Mouse (Mus musculus) hindbrain, embryonic 10.5 days (tissue): ENCODE results near the gene Npas2. TPM values are rescaled to one million over a fixed set of nuclear protein-coding genes. Genes with fewer than 3 reads are reported as not detected.
A peak's percentile ranks its signal among the peaks of the same experiment; 100 is the strongest.

Experiments used
- DNase-seq: peaks from one replicate; pipeline ENCODE4 v3.0.0-alpha.2; 2017; ENCODE audit warnings: low spot score
- H3K27ac ChIP-seq: fragments of 300-500 bp; sonication (generic); 2 replicates; pipeline ENCODE4 v1.5.1; 2016; ENCODE audit warnings: mild to moderate bottlenecking, moderate library complexity
- H3K27me3 ChIP-seq: fragments of 300-500 bp; sonication (generic); 2 replicates; pipeline ENCODE4 v1.6.1; 2016; ENCODE audit warnings: mild to moderate bottlenecking; ENCODE audit not compliant: poor library complexity, insufficient read depth, severe bottlenecking
- H3K36me3 ChIP-seq: fragments of 300-500 bp; sonication (generic); 2 replicates; pipeline ENCODE4 v1.6.1; 2016; ENCODE audit warnings: mild to moderate bottlenecking, moderate library complexity
- H3K4me1 ChIP-seq: fragments of 300-500 bp; sonication (generic); replicated peaks from 2 replicates; pipeline ENCODE4 v1.6.1; 2016; ENCODE audit warnings: mild to moderate bottlenecking
- H3K4me3 ChIP-seq: fragments of 300-500 bp; sonication (generic); 2 replicates; pipeline ENCODE4 v1.5.1; 2016; ENCODE audit warnings: mild to moderate bottlenecking, moderate library complexity
- H3K9me3 ChIP-seq: fragments of 300-500 bp; sonication (generic); 2 replicates; pipeline ENCODE4 v1.6.1; 2016; ENCODE audit warnings: mild to moderate bottlenecking, moderate library complexity
- WGBS: fragments of 180-500 bp; shearing (Covaris S2); methylation state at CpG from one replicate; pipeline ENCODE4 v1.1.7; 2016; 5-methylcytosine and 5-hydroxymethylcytosine counted together
- polyA plus RNA-seq: library from polyadenylated mRNA; unstranded; fragments of >200 nt; fragmentation: Nextera tagmentation; extraction: Ambion mirVana; gene quantifications from 2 replicates; pipeline ENCODE4 v1.2.1, GENCODE M21; 2016

The Npas2 gene
- polyA plus RNA-seq, 1 experiment from 2014 or later: 0.21 TPM

DNA sequence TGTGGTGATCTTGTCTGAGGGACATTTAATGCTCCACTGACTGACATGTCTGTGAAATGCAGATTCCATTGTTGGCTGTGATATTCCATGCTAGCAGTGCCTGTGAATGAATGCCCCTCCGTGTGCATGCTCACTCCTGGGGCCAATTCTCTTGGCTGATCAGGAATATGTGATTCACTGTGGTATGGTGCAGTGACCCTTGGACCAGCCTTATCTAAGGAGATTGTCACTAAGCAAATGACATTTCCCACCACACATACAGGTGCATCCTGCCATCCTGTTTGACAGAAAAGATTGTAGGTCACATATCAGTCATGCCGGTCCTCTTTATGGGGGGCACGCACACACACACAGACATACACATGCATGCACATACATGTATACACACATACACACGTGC is 138.9 kb downstream of the Npas2 start:
- Histone ChIP-seq H3K27ac (no peak overlapping the region), H3K36me3 (no peaks in the 10 kb centered on the region), H3K9me3 (no peaks in the 10 kb centered on the region), H3K27me3 (peaks cover 16% of the 10 kb centered on the region; the same call in 1 of the 2 replicates), H3K4me3 (no peak overlapping the region), H3K4me1 (peaks cover 8% of the 10 kb centered on the region; the same call in 1 of the 2 replicates)
- 81% methylated on average over 4 of the region's 4 CpGs for WGBS
- no peak for DNase-seq

DNA sequence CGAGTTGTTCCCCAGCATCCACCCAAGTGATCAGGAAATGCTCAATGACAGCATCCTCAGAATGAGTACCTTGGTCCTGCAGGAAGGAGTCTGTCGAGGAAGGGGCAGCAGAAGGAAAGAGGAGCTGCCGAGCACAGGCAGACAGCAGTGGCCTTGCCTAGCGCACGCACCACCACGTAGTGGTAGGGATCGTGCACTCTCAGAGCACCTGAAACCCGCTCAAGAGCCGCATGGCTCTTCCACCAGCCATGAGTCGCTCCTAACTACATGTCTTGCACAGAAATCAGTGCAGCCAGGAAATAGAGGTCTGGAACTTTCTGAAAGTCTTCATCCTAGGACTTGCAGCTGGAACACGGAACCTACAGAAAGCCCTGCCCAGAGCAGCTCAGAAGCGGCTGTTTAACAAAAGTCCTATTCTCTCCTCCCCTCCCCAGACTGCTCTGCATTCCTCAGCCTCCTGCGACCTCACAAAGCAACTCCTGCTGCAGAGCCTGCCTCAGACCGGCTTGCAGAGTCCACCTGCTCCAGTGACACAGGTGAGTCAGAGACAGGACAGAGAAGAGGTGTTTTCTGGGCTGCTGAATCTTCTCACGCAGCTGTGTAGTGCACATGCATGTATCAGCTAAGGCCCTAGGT is 142.1 kb downstream of the Npas2 start:
- no peaks in the 10 kb centered on the region for H3K9me3 ChIP-seq
- WGBS: 27% methylated on average over 15 of the region's 15 CpGs
- peaks cover 8% of the 10 kb centered on the region; the same call in 1 of the 2 replicates for H3K4me1 ChIP-seq
- no peak for DNase-seq
- H3K4me3 ChIP-seq: no peak overlapping the region
- H3K36me3 ChIP-seq: no peaks in the 10 kb centered on the region
- H3K27ac ChIP-seq: no peak overlapping the region
- peaks cover 16% of the 10 kb centered on the region; the same call in 1 of the 2 replicates for H3K27me3 ChIP-seq

DNA sequence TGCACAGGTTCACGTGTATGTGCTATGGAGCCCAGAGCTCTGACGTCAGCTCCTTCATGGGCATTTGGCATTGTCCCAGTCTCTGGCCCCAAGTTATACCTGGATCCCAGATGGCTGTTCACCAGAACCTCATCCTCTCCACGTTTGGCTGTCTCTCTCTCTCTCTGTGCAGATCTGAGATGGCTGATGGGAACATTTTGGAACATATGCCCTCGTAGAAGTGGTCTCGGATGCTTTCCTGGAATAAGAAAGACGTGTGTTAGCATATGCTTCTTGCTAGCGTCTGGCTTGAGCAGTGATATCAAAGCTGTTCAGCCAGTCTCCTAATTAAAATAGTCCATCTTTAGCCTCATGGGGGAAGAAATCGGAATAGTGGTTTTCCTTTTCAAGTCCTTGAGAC is 143.3 kb downstream of the Npas2 start:
- H3K9me3 ChIP-seq: no peaks in the 10 kb centered on the region
- WGBS: 87% methylated on average over 8 of the region's 8 CpGs
- H3K4me1 ChIP-seq: peaks cover 8% of the 10 kb centered on the region; the same call in 1 of the 2 replicates
- no peaks in the 10 kb centered on the region for H3K36me3 ChIP-seq
- peaks cover 16% of the 10 kb centered on the region; the same call in 1 of the 2 replicates for H3K27me3 ChIP-seq
- no peak for DNase-seq
- no peak overlapping the region for H3K27ac ChIP-seq
- H3K4me3 ChIP-seq: no peak overlapping the region

DNA sequence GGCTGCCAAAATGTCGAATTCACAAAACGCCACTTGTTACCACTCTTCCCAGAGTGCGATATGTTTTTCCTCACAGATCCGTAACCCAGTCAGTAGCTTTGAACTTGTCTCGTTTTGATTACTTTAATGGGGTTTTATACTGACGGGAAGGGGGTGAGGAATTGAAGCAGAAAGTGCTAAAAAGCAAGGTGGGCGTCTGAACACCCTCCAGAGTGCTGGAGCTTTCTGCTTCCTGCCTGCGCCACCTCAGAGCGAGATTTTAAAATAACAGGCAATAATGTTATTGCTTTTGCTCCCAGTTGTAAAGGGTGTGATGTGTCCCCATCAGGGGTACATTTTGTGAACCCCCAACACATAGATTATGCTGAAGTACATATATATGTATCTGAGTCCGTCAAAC is 145.3 kb downstream of the Npas2 start:
- Histone ChIP-seq H3K27ac (no peak overlapping the region), H3K4me1 (peaks cover 8% of the 10 kb centered on the region; the same call in 1 of the 2 replicates), H3K9me3 (no peaks in the 10 kb centered on the region), H3K27me3 (peaks cover 16% of the 10 kb centered on the region; the same call in 1 of the 2 replicates), H3K36me3 (no peaks in the 10 kb centered on the region), H3K4me3 (no peak overlapping the region)
- DNase-seq: no peak
- 78% methylated on average over 10 of the region's 10 CpGs for WGBS

DNA sequence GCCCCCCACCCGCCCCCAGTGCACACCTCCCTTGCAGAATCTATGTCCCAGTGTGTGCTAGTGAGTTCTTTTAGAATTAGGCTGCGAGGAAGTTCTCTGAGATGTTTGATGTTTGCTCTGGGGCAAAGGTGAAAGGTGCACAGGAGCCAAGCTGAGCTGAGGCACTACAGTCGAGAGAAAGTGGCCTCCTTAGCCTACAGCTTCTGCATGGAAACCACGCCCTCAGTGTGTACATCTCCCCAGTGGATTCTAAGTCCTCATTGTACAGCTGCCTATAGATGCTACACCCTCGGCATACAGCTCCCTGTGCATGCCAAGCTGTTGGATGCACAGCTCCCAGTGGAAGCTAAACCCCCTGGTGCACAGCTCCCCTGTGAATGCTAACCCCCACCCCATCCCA is 145.9 kb downstream of the Npas2 start:
- 58% methylated on average over 5 of the region's 5 CpGs for WGBS
- no peak for DNase-seq
- H3K4me1 ChIP-seq: peaks cover 8% of the 10 kb centered on the region; the same call in 1 of the 2 replicates
- no peaks in the 10 kb centered on the region for H3K9me3 ChIP-seq
- no peaks in the 10 kb centered on the region for H3K36me3 ChIP-seq
- no peak overlapping the region for H3K4me3 ChIP-seq
- H3K27me3 ChIP-seq: peaks cover 16% of the 10 kb centered on the region; the same call in 1 of the 2 replicates
- no peak overlapping the region for H3K27ac ChIP-seq

DNA sequence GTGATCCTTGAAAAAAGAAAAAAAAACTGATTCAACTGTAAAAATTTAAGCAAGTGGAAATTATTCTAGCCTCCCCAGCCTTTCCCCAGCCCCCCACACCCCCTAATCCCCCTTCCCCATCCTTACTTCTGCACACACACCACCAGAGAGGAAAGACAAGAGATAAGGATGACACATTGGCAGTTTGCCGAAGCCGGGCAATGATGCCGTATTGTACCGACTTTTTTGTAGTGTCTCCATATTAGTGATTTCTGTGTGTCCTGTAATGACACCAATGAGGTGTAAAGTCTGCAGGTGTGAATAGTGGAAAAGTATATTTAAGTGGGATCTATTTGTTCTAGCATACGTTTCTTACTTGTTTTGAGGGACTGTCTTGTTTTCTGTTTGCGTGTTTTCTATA is 146.6 kb downstream of the Npas2 start:
- no peak overlapping the region for H3K27ac ChIP-seq
- peaks cover 15% of the 10 kb centered on the region; the same call in 1 of the 2 replicates for H3K27me3 ChIP-seq
- WGBS: 89% methylated on average over 6 of the region's 6 CpGs
- no peak for DNase-seq
- H3K4me3 ChIP-seq: no peak overlapping the region
- no peaks in the 10 kb centered on the region for H3K9me3 ChIP-seq
- no peaks in the 10 kb centered on the region for H3K36me3 ChIP-seq
- peaks cover 8% of the 10 kb centered on the region; the same call in 1 of the 2 replicates for H3K4me1 ChIP-seq

DNA sequence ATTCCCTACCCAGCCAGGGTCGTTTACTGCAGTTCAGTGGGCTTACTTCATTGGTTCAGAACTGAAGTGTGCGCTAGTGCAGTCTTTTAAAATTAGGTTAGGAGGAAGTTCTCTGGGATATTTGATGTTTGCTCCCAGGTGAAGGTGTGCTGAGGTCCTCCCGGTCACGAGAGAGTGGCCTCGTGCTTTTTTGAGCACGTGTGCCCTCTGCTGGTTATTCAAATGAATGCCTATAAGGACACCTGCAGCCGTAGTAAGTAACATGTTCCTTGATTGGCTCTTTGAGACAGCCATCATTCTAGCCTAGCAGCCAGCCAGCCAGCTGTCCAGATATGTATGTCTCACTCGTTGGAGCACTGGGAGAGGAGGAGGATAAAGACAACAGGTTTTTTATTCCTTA is 147.1 kb downstream of the Npas2 start:
- H3K4me3 ChIP-seq: no peak overlapping the region
- H3K4me1 ChIP-seq: peaks cover 5% of the 10 kb centered on the region; the same call in 1 of the 2 replicates
- peak; percentile 43 for DNase-seq
- H3K27ac ChIP-seq: no peak overlapping the region
- 29% methylated on average over 8 of the region's 8 CpGs for WGBS
- no peaks in the 10 kb centered on the region for H3K9me3 ChIP-seq
- no peaks in the 10 kb centered on the region for H3K36me3 ChIP-seq
- peaks cover 10% of the 10 kb centered on the region; the same call in 1 of the 2 replicates for H3K27me3 ChIP-seq

DNA sequence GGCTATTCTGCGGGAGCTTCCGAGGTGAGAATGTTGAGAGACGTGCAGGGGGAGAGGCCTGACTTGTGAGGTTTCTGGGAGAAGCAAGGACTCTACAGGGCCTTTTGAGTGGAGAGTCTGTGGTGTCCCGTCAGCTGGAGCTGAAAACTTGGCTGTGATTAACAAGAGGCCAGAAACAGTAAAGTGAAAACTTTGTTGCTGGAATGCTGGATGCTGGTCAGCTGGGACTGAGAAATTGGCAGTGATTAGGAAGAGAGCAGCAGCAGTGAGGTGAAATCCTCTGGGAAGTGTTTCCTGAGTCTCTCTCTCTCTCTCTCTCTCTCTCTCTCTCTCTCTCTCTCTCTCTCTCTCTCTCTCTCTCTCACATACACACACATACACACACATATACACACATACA is 148.3 kb downstream of the Npas2 start:
- no peak overlapping the region for H3K4me3 ChIP-seq
- no peak for DNase-seq
- no peak overlapping the region for H3K27ac ChIP-seq
- 82% methylated on average over 4 of the region's 4 CpGs for WGBS
- H3K27me3 ChIP-seq: peaks cover under 1% of the 10 kb centered on the region; the same call in 1 of the 2 replicates
- no peaks in the 10 kb centered on the region for H3K36me3 ChIP-seq
- H3K4me1 ChIP-seq: no peaks in the 10 kb centered on the region
- no peaks in the 10 kb centered on the region for H3K9me3 ChIP-seq

DNA sequence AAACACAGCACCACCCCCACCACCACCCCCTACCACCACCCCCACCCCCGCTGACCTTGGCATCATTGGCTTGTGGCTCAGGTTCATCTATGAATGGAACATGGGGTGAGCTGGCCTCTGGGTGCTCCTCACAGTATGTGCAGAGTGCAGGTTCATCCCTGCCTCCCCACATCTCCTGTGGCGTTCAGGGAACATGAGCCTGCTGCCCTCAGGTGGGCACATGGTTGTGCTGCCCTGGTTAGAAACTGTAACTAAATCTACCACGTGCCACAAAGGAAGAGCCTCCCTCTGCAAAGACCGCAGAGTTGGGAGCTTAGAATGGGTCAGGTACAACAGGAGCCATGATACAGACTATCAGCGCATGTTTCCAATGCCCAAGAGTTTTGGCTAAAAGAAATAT is 149.7 kb downstream of the Npas2 start:
- WGBS: 78% methylated on average over 5 of the region's 5 CpGs
- H3K9me3 ChIP-seq: no peaks in the 10 kb centered on the region

DNA sequence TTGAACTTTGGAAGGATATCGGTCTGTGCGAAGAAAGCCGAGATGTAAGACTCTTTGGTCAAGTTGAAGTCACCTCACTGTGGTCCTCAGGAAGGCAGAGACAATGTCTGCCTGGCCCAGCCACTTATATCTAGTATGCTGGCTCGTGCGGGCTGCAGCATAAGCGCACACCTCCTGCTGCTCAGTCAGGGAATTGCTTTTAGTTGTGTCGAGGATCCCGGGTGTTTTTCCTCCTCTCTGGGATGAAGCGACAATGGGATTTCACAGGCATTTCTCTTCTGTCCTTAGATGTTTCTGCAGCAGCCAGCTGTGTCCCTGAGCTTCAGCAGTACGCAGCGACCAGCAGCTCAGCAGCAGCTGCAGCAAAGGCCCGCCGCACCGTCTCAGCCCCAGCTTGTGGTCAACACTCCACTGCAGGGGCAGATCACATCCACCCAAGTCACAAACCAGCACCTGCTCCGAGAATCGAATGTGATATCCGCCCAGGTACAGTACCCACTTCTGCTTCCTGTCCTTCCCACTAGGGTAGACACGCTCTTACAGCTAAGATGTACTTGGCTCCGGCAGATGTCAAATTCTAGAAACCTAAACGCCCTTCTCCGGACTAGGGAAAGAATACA is 151.6 kb downstream of the Npas2 start:
- no peaks in the 10 kb centered on the region for H3K36me3 ChIP-seq
- no peaks in the 10 kb centered on the region for H3K27me3 ChIP-seq
- H3K4me3 ChIP-seq: no peak overlapping the region
- no peaks in the 10 kb centered on the region for H3K4me1 ChIP-seq
- 60% methylated on average over 21 of the region's 21 CpGs for WGBS
- H3K9me3 ChIP-seq: no peaks in the 10 kb centered on the region
- no peak for DNase-seq
- H3K27ac ChIP-seq: no peak overlapping the region

More for the DNA sequence above, 149.7 kb downstream of the Npas2 start:
- no peak overlapping the region for H3K4me3 ChIP-seq
- no peaks in the 10 kb centered on the region for H3K36me3 ChIP-seq
- DNase-seq: no peak
- no peak overlapping the region for H3K27ac ChIP-seq
- H3K4me1 ChIP-seq: no peaks in the 10 kb centered on the region
- H3K27me3 ChIP-seq: no peaks in the 10 kb centered on the region

DNA sequence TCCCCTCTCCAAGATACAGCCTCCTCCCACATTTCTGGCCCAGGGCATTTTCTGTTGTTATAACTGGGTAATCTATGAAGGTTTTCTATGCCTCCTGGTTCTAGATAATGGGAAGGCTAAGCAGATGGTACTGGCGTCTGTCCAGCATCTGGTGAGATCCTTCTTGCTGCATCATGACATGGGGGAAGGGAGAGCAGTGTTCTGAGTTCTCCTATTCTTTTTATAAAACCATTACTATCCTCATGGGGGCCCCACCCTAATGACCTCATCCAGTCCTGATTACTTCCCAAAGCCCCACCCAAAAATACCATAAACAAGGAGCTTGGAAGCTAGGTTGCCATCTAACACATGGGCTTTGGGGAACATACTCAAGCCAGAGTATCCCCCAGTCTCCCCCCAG is 155.5 kb downstream of the Npas2 start:
- no peaks in the 10 kb centered on the region for H3K4me1 ChIP-seq
- 70% methylated on average over 1 of the region's 1 CpGs for WGBS
- no peaks in the 10 kb centered on the region for H3K27me3 ChIP-seq
- H3K4me3 ChIP-seq: no peak overlapping the region
- no peak overlapping the region for H3K27ac ChIP-seq
- no peaks in the 10 kb centered on the region for H3K36me3 ChIP-seq
- no peak for DNase-seq
- H3K9me3 ChIP-seq: no peaks in the 10 kb centered on the region

DNA sequence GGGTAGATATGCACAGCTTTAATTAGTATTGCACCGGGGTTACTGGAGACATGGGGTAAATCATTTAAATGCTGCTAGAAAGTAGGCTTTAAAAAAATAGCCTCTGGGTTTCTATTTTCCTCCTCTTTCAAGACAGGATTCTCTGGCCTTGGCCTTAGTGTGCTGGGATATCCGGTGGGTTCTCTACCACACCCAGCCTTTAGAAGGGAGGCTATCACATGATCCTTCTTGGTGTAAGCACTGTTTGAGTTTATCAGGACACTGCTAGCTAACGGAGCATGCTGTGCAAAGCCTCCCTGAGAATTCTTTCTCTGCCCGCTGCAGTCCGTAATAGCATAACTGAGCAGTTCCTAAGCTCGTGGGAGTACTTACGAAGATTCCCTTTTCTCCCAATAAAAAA is 155.9 kb downstream of the Npas2 start:
- no peak for DNase-seq
- Histone ChIP-seq H3K4me3 (no peak overlapping the region), H3K4me1 (no peaks in the 10 kb centered on the region), H3K27ac (no peak overlapping the region), H3K27me3 (no peaks in the 10 kb centered on the region), H3K9me3 (no peaks in the 10 kb centered on the region), H3K36me3 (no peaks in the 10 kb centered on the region)
- WGBS: 84% methylated on average over 7 of the region's 7 CpGs

DNA sequence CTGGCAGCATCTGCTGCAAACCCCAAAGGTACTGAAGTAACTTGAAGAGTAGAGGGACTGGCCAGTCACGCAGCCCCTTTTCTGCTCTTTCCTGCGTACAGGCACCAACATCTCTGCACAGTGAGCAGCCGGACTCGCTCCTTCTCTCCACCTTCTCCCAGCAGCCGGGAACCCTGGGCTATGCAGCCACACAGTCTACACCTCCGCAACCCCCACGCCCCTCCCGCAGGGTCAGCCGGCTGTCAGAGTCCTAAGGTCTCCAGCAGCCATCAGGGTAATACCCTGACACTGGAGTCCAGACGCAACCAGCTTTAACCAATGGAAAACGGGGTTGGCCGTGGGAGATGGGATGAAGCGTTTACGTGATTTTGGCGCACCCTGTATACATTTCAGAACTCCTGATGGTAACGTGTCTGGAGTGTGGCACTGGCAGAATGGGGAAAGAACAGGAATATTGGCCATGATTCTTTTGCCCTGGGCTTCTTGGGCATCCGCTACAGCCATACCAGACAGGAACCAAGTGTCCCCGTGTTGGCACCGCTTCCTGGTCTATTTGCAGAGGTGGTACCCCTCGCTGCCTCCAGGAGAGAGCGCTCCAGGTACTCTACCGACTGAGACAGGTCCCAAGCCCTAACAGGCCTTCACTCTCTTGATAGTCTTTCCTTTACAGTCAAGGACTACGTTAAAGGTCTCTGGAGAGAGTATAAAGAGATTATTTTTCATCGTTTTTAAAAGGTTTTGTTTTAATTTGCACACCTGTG is 168.4 kb downstream of the Npas2 start:
- H3K36me3 ChIP-seq: no peaks in the 10 kb centered on the region
- H3K4me3 ChIP-seq: peak overlapping the region; percentile 37
- no peak overlapping the region for H3K27ac ChIP-seq
- 0 out of 2 replicates have a peak, but pooled peaks cover 2% of the 10 kb centered on the region for H3K9me3 ChIP-seq
- no peak for DNase-seq
- peaks cover 13% of the 10 kb centered on the region for H3K4me1 ChIP-seq
- H3K27me3 ChIP-seq: no peaks in the 10 kb centered on the region
- 26% methylated on average over 24 of the region's 24 CpGs for WGBS
